Mouse (Mus musculus) heart, postnatal 0 days (tissue): ENCODE measurements around the gene Ier2.

Experiments used
- CTCF ChIP-seq: IDR thresholded peaks from 2 replicates; pipeline ENCODE4 v1.5.1; 2016; ENCODE audit warnings: antibody characterized with exemption, control low read depth, low read depth
- EP300 ChIP-seq: IDR thresholded peaks from 2 replicates; pipeline ENCODE4 v1.6.1; 2016; ENCODE audit warnings: antibody characterized with exemption, low read depth

DNA sequence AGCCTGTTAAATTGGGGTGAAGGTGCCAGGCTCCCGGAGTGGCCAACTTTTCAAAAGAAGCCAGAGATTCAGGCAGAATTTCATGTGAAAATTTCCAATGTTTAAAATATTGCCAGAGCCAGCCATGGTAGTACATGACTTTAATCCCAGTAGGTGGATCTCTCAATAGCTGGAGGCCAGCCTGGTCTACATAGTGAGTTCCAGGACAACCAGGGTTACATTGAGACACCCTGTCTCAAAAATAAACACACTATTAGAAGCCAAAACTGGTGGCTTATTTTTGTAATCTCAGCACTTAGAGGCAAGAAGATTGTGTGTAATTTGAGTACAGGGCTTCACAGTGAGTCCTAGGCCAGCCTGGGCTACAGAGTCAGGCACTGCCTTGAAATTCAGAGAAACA is 47.3 kb upstream of the Ier2 start:
- no peak for TF ChIP-seq CTCF
- TF ChIP-seq EP300 = no peak
